Mouse (Mus musculus) olfactory bulb, adult 2 months (tissue): ENCODE data around the gene Tuba1b. TPM values are rescaled to one million over a fixed set of nuclear protein-coding genes. Genes with fewer than 3 reads are reported as not detected.
"Not testable (repeated sequence)": the region's sequence is repeated elsewhere in the genome, so short reads cannot be mapped to it uniquely, and the experiment has no call there.

ENCODE experiments used
- H3K27ac ChIP-seq: fragments of 200-500 bp; 2 replicates; pipeline ENCODE4 v1.5.1; 2012; ENCODE audit warnings: low read depth, low read length; ENCODE audit not compliant: insufficient read depth
- H3K4me1 ChIP-seq: fragments of 200-500 bp; 2 replicates; pipeline ENCODE4 v1.6.1; 2012; ENCODE audit warnings: low read length; ENCODE audit not compliant: control insufficient read depth, insufficient read depth
- H3K4me3 ChIP-seq: fragments of 200-500 bp; 2 replicates; pipeline ENCODE4 v1.5.1; 2012; ENCODE audit warnings: mild to moderate bottlenecking, low read depth, low read length, moderate library complexity; ENCODE audit not compliant: insufficient read depth
- CTCF ChIP-seq: fragments of 200-500 bp; IDR thresholded peaks from 2 replicates; pipeline ENCODE4 v1.5.1; 2012; ENCODE audit warnings: low read depth, mild to moderate bottlenecking, low read length, moderate library complexity; ENCODE audit not compliant: insufficient read depth
- POLR2A ChIP-seq: fragments of 200-500 bp; IDR thresholded peaks from 2 replicates; pipeline ENCODE4 v1.6.1; 2012; ENCODE audit warnings: mild to moderate bottlenecking, low read depth, low read length, moderate library complexity; ENCODE audit not compliant: insufficient read depth
- WGBS: fragments of 180-500 bp; shearing (Covaris S2); methylation state at CpG from one replicate; pipeline ENCODE4 v1.1.7; 2018; 5-methylcytosine and 5-hydroxymethylcytosine counted together
- polyA plus RNA-seq: library from polyadenylated mRNA; stranded (reverse); fragments of >200 nt; gene quantifications from 2 replicates; pipeline ENCODE4 v1.2.4, GENCODE M21; 2012; ENCODE audit warnings: low replicate concordance; ENCODE audit not compliant: missing spikeins, insufficient read depth, insufficient read length

The Tuba1b gene
- polyA plus RNA-seq, 1 experiment: 649 TPM

DNA sequence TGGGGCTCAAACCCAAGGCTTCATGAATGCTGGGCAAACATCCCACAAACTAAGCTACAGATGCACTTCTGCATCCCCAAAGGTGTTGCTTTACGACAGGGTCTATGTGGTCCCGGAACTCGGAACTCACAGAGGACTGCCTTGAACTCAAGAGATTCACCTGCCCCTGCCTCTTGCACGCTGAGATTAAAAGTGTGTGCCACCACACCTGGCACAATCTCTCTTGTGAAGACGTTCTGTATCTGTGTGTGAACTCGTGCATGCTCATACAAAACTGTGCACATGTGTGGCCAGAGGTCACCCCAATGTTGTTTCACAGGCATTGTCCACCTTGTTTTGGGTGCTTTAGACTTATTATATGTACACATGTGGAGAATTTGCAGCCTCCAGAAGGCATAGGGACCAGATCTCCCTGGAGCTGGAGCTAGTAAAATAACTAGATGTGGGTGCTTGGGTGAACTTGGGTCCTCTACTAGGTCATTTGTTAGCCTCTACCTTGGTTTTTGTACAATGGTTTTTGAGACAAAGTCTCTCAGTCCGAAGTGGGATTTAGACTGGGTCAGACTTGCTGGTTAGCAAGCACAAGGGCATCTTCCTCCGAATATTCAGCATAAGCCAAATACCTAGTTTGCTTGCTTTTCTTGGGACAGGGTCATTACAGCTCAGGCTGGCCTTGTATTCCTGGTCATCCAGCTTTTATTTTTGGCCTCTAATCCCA is 4.2 kb downstream of the Tuba1b start:
- Histone ChIP-seq H3K4me1 (peaks cover 6% of the 10 kb centered on the region), H3K4me3 (no peak overlapping the region), H3K27ac (no peak overlapping the region)
- TF ChIP-seq POLR2A (no peak), CTCF (no peak)
- 58% methylated on average over 8 of the region's 8 CpGs for WGBS

GRCm38 (mm10) chr15:98928598-98929240 is 5.6 kb downstream of the Tuba1b start:
- 12% methylated on average over 13 of the region's 13 CpGs for WGBS
- Histone ChIP-seq H3K4me1 (peaks cover 5% of the 10 kb centered on the region), H3K4me3 (no peak overlapping the region), H3K27ac (no peak overlapping the region)
- TF ChIP-seq CTCF (peak; percentile 60; the same call in 1 of the 2 replicates), POLR2A (no peak)

GRCm38 (mm10) chr15:98927566-98927965 is 6.8 kb downstream of the Tuba1b start:
- WGBS: 82% methylated on average over 5 of the region's 5 CpGs
- H3K4me3 ChIP-seq: no peak overlapping the region
- peaks cover 3% of the 10 kb centered on the region for H3K4me1 ChIP-seq
- H3K27ac ChIP-seq: no peak overlapping the region
- TF ChIP-seq CTCF (no peak), POLR2A (no peak)

- peaks cover 3% of the 10 kb centered on the region for H3K4me1 ChIP-seq
- WGBS: 84% methylated on average over 3 of the region's 3 CpGs
- H3K27ac ChIP-seq: no peak overlapping the region
- no peak overlapping the region for H3K4me3 ChIP-seq
- TF ChIP-seq POLR2A (no peak), CTCF (no peak)
These were observed 9.7 kb downstream of the Tuba1b start for GRCm38 (mm10) chr15:98924682-98925081.

DNA sequence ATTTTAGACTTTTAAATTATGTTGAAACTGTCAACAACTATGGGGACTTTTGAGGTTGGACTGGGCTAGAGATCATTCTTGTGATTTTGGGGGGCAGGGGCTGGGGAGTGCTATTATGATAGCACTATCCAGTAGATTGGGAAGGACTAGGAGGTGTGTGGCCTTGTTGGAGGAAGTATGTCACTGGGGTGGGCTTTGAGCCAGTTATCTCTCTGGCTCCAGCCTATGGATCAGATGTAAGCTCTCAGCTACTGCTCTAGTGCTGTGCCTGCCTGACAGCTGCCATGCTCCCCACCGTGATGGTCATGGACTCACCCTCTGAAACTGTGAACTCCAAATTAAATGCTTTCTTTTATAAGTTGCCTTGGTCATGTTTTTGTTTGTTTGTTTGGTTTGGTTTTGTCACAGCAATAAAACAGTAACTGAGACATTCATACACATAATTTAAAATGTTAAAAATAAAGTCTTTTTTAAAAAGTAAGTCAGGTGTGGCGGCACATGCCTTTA is 11.3 kb downstream of the Tuba1b start:
- Histone ChIP-seq H3K27ac (no peak overlapping the region), H3K4me3 (no peak overlapping the region), H3K4me1 (no peaks in the 10 kb centered on the region)
- 83% methylated on average over 2 of the region's 2 CpGs for WGBS
- no peak for TF ChIP-seq POLR2A
- TF ChIP-seq CTCF: no peak

DNA sequence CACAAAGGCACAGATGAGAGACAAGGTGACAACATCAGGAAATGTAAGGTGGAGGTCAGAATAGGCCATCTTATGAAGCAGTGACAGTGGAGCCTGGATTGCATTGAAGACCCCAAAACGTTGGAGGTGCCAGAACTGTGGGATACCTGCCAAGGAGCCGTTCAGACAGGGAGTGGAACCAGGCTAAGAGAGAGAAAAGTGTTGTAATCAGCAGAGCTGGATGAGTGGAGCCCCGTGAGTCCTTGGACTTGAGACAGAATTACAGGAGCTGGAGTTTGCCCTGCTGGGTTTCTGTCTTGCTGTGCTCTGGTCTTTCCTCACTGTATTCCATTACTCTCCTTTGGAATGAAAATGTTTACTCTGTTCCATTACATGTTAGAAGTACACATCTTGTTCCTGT is 11.8 kb downstream of the Tuba1b start:
- H3K4me1 ChIP-seq: no peaks in the 10 kb centered on the region
- H3K4me3 ChIP-seq: no peak overlapping the region
- TF ChIP-seq POLR2A: no peak
- TF ChIP-seq CTCF: no peak
- 40% methylated on average over 3 of the region's 3 CpGs for WGBS
- no peak overlapping the region for H3K27ac ChIP-seq

- Histone ChIP-seq H3K4me1 (no peaks in the 10 kb centered on the region; the same call in 1 of the 2 replicates), H3K4me3 (no peak overlapping the region), H3K27ac (no peak overlapping the region)
- 59% methylated on average over 5 of the region's 5 CpGs for WGBS
- TF ChIP-seq CTCF: no peak
- TF ChIP-seq POLR2A: no peak
These were observed 12.9 kb downstream of the Tuba1b start for GRCm38 (mm10) chr15:98921510-98921909.

GRCm38 (mm10) chr15:98918499-98918895 is 15.9 kb downstream of the Tuba1b start:
- Histone ChIP-seq H3K4me3 (peak overlapping the region; percentile 54), H3K27ac (peak overlapping the region; percentile 62; the same call in 1 of the 2 replicates)
- H3K4me1 ChIP-seq: not testable (repeated sequence)
- 14% methylated on average over 8 of the region's 8 CpGs for WGBS

- Histone ChIP-seq H3K27ac (peak within 1 kb of the TSS; percentile 69), H3K4me1 (peaks cover 6% of the 10 kb centered on the region; the same call in 1 of the 2 replicates), H3K4me3 (peak within 1 kb of the TSS; percentile 89)
- TF ChIP-seq POLR2A: peak; percentile 1; the same call in 1 of the 2 replicates
- TF ChIP-seq CTCF: no peak
- WGBS: under 1% methylated on average over 82 of the region's 82 CpGs
These were observed 16.5 kb downstream of the Tuba1b start, which contains the start of gene Lmbr1l for GRCm38 (mm10) chr15:98917538-98918498. Gene Lmbr1l, minus strand, starts transcription at chr15:98918231.
